Mouse (Mus musculus) urinary bladder, postnatal 14 days (tissue): ENCODE measurements around the gene Olfr323.

ENCODE experiments used
- DNase-seq: peaks from one replicate; pipeline ENCODE4 v3.0.0; 2021; ENCODE audit warnings: low spot score

Olfr323 gene

GRCm38 (mm10) chr11:58602800-58603560 lies 27.3 kb downstream of the Olfr323 start:
- no peak for DNase-seq

DNA sequence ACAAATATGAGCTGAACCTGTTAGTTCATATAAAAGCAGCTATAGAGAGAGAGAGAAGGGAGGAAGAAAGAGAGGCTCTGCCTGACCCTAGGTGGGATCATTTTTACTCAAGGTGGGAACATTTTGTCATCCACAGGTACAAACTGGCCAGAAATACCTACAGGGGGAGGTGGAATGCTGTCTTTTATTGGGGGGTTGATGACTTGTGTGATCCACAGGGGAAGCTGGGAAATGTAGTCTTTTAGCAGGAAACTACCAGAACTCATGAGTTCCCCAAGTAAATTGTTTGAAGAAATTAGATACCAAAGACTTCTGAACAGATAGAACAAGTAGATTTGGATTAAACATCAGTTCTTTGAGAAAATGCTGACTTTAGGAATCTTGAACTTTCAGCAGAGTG lies 28.2 kb downstream of the Olfr323 start:
- no peak for DNase-seq

- no peak for DNase-seq
Observed at GRCm38 (mm10) chr11:58597837-58598236, 32.5 kb downstream of the Olfr323 start.

- DNase-seq, result no peak
Observed at GRCm38 (mm10) chr11:58594814-58595213, 35.5 kb downstream of the Olfr323 start, which contains the start of gene Olfr324. Gene Olfr324 (plus strand): TSS chr11:58595114.

- DNase-seq, result no peak
Observed at GRCm38 (mm10) chr11:58588620-58589250, 41.6 kb downstream of the Olfr323 start.

DNA sequence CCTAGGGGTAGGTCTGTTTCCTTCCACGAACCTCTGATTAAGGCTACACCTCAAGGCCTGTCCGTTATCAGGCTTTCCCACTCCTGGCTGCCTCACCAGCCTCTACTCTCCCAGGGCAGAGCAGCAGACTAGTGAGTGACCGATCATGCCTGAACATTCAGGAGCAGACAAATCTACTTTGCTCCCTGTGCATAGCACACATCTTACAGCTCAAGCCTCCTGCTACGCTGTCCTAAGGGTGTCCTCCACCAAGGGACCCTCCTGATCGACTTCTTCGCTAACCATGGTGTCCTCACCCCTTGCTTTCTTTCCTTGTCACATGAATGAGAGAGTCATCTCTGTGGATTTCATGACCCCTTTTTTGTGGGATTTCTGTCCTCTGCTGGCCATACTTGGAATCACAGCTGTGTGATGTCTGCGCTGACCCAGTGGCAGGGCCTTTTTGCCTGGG lies 42.4 kb downstream of the Olfr323 start:
- peak; percentile 27 for DNase-seq

DNA sequence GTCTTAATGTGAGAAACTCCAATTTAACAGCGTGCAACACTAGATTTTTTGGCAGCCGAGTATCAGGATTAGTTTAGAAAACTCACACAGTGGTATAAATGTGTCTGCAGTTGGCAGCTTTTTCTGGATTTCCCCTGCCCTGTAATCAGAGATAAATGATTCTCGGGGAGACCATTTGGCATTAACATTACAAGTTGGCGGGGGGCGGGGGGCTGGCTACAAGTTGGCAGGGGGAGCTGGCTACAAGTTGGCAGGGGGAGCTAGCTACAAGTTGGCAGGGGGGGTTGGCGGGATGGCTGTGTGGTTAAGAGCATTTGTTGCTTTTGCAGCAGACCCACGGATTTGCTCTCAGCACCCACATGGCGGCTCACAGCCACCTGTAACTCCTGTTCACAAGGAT lies 51.7 kb downstream of the Olfr323 start:
- no peak for DNase-seq

DNA sequence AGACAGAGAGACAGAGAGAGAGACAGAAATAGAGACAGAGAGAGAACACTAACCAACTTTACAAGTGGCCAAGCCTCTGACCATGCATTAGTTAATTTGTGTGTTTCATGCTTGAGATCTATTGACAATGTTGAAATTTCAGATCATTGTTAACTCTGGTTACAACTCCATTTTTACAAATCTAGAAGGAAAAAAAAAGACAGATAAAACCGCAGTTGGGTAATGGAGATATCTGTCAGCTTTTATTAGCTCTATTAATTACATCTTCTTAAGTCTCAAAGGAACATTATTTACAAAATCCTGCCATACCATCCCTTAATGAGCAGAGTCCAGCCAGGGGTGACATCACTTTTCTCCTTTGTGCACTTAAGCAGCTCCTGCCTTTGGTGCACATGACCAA lies 52.9 kb downstream of the Olfr323 start, which contains the start of gene Olfr325:
Olfr325 (plus strand) TSS at position 301 of the 400 bp plus-strand sequence.
- no peak for DNase-seq
